Mouse (Mus musculus) gastrocnemius, postnatal 10 days (tissue): ENCODE measurements around the gene Gm9803. TPM values are rescaled to one million over a fixed set of nuclear protein-coding genes. Genes with fewer than 3 reads are reported as not detected.
"Not testable (repeated sequence)": the region's sequence is repeated elsewhere in the genome, so short reads cannot be mapped to it uniquely, and the experiment has no call there.

ENCODE experiments used
- DNase-seq: peaks from one replicate; pipeline ENCODE4 v3.0.0; 2021; ENCODE audit warnings: mixed read lengths
- long read RNA-seq, 2 experiments: library from polyadenylated mRNA; stranded (forward); transcript quantifications; one replicate each; pipeline ENCODE4 v2.0.0; 2021
- total RNA-seq, 2 experiments: library from RNA; stranded (reverse); gene quantifications; 2 replicates each; pipeline ENCODE4 v1.2.3; 2021

Gene Gm9803
- total RNA-seq = 1 to 10 TPM; 4.7 to 5.2 TPM
- long read RNA-seq, experiment 1, partial matches to known transcripts = 0 of 1 reads
- long read RNA-seq, experiment 1, other reads (novel, unspliced or antisense) = 0 of 1 reads
- long read RNA-seq, experiment 2, partial matches to known transcripts = 0 of 4 reads
- long read RNA-seq, experiment 2, other reads (novel, unspliced or antisense) = 0 of 4 reads

DNA sequence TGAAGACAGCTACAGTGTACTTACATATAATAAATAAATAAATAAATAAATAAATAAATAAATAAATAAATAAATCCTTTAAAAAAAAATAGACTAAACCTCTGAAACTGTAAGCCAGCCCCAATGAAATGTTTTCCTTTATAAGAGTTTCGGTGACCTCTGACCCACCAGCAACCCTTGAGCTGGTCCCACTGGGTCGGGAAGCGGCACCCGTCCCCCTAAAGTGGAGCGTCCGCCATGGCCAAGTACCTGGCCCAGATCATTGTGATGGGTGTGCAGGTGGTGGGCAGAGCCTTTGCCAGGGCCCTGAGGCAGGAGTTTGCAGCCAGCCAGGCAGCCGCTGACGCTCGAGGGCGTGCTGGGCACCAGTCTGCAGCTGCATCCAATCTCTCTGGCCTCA, at the start of gene Gm9803:
Gm9803 (plus strand) TSS at position 154 of the 400 bp plus-strand sequence.
- not testable (repeated sequence) for DNase-seq

DNA sequence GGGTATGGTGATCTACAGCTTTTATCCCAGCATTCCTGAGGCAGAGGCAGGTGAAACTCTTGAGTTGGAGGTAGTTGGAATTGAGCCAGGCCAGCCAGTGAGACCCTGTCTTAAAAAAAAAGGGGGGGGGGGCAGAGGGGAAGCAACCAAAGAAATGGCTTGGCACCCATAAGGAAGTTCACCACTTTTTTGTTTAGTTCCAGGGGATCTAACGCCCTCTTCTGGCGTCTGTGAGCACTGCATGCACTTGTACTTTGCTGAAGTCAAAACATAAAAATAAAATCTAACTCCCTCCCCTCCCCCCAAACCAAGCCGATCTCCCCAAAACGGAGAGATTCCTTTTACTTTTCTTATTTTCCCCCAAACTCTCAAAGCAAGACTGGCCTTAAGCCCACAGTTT, 48.5 kb upstream of the Gm9803 start:
- peak; percentile 34 for DNase-seq

DNA sequence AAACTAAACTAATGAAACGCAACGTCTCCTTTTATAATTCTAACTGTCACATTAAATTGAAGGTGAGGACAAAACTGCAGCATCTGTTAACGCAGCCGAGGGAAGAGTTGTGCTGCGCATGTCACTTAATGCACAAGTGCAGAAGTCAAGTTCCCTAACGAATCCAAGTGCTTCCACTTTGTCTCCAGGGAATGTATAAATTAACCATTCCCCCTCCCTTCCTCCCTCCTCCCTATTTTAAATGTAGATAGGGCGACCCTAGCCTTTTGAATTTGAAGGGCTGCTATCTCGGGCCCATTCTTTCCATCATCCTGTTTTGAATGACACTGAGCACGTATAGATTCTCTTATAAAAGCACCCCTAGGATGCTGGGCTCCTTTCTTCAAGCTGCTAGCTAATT, 46.4 kb upstream of the Gm9803 start:
- DNase-seq = no peak

DNA sequence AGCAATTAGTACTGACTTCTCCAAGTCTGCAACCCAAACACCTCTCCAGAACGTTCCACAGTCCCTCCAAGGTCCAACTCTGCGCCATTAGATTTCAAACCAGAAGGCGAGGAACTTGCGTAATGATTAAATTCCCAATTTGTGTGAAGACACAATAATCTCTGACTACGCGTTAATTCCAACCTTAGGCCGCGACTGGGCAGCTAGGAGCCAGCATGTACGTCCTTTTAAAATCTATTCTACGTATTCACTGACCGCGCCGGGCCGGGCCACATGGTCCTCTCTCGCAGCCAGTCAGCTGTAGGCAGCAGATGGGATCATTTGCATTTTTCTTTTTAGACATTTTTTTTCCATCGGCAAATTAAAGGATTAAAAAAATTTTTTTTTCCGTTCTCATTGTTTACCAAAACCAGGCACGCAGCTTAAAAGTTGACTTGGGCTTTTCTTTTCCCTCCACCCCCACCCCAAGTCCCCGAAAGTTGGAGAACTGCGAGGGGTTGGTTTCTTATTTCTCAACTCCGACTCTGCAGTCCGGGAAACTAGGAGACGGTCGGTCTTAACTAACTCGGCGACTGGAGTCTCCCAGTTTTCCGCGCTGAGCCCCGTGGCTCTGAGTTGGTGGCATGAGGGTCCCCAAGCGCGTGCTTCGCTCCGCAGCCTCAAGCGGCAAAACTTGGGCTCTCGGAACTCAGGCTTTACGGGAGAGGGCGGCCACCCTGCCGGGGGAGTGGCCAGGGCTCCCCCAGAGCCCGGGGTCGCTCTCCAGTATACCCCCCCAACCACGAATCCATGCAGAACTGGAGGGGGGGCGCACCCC, 45.8 kb upstream of the Gm9803 start:
- DNase-seq = peak; percentile 54

DNA sequence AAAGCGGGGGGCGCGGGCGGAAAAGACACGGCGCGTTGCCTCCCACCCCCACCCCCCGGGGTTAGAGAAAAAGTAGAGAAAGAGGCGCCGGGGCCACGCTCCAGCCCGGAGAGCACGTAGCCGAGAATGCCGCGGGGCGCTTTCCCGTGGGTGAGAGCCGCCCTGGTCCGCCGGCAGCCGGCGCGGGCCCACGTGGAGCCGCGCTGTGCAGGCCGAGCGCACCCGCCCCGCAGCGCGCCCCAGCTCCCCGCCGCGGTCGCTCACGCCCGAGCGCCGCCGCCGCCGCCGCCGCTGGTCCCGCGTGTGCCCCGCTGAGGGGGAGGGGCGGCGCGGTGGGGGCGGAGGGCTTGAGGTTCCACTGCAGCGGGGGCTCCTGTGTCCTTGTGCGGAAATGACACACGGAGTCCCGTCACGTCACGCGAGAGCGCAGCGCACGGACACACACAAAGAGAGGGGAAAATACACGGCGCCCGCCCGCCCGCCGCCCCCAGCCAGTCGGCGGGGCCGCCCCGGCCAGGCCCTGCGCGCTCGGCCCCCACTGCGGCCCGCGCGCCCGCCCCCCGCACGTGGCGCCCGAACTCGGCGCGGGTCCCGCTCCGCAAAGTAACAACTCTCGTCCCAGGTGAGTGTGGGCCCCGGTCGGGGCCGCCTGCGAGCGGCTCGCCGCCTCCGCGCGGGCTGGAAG, 45.0 kb upstream of the Gm9803 start, which contains the start of gene Bend3:
Bend3 (plus strand) TSS at position 81 of the 685 bp plus-strand sequence.
- DNase-seq = peak; percentile 65

DNA sequence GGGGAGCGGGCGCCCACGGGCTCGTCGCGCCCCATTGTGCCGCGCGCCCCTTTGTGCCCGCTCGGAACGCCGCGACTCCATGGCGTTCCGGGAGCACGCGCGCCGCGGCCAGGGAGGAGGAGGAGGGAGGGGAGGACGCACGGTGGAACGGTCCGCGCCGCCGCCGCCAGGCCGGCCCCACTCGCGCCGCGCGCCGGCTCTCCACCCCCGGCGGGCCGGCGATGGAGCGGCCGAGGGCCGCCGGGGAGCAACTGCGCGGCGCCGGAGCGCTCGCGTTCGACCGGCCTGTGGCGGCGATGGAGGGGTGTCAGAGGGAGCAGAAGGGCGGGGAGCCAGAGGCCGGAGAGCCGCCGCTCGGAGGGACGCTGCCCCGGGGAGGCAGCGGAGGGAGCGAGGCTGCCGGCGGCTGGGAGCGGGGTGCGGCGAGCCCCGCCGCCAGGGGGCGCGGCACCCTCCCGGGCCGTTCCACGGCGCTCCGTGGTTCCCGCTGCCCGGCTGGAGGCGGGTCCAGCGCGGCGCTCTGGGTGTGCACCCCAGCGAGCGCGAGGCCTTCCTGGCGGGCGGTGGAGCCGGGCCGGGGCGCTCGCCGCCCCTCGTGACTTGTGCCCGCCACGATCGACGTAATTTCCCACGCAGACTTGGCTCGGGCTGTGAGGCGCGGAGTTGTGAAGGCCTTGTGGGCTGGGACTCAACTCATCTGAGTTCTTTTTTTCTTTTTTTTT, 44.3 kb upstream of the Gm9803 start:
- peak; percentile 91 for DNase-seq

DNA sequence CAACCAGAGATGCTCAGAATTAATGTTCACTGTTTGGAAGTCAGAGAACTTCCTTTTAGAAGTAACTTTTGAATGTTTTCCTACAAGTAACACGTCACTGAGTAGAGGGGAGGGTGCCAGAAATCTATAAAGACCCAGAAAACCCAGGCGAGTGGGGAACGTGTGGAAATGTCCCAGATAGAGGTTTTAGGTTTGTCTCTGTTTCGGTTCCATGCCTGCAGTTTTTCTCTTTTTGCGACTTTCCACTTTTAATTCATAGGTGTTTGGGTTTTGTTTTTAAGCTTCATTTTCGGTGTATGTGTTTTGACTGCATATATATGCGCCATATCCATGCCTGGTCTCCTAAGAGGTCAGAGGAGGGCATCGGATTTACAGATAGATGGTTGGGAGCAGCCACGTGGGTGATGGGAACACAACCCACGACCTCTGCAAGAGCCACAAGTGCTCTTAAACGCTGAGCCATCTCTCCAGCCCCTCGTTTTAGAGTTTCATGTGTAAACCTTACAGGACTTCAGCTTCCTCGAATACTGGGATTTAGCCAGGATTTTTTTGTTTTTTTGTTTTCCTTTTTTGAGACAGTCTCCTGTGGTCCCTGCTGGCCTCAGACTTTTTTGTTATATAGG, 43.5 kb upstream of the Gm9803 start:
- DNase-seq = no peak

DNA sequence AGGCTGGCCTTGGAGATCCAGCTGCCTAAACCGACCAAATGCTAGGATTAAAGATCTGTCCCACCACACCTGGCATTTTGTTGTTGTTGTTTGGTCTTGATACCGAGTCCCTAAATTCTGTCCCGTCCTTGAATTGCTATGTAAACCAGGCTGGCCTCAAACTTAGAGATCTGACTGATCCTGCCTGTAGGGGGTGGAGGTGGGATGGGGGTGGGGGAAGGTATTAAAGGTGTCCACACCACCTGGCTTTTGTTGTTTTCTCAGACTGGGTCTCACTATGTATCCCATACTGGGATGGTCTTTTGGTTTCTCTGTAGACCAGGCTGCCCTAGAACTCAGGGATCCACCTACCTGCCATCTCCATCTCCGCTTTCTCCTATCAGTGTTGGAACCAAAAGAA, 42.7 kb upstream of the Gm9803 start:
- no peak for DNase-seq

DNA sequence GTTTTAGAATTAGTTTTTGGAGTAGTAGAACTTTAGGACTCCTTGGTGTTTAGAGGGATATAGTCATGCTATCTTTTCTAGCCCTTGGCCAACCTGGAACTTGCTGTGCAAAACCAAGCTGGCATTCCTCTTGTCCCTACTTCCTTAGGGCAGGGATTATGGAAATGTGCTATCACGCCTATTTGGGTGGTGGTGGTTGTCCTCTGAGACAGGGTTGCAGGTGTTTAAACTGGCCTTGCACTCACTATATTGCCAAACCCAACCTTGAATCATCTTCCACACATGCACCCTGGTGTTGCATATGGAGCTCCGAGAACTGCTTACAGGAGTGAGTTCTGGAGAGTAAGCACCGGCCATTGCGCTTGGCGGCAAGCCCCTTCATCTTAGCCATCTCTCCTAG, 41.9 kb upstream of the Gm9803 start:
- no peak for DNase-seq

DNA sequence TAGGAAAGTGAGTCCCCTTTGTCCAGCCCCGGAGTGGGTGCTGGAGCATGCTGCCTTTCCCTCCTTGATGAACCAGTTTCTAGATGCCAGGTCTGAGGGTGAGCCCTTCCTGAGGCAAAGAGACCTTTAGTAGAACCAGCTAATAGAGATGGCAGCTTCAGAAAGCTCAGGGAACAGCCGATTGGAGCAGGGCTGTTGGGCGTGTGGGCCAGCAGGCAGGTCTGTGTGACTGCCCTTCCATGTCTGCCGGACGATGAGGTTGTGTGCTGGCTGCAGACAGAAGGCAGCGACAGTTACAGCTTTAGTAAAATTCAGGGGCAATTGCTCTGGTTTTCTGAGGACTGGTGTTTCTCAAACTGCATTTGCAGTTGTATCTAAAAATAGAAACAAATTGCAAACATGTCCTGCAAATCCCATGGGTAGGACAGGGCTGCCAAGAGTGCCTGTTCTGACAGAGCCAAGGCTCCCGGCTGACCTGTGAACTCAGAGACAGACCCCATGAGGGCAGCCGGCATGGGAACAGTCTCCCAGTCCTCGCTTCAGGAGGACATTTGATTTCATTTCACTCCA, 40.4 kb upstream of the Gm9803 start:
- DNase-seq = peak; percentile 44

DNA sequence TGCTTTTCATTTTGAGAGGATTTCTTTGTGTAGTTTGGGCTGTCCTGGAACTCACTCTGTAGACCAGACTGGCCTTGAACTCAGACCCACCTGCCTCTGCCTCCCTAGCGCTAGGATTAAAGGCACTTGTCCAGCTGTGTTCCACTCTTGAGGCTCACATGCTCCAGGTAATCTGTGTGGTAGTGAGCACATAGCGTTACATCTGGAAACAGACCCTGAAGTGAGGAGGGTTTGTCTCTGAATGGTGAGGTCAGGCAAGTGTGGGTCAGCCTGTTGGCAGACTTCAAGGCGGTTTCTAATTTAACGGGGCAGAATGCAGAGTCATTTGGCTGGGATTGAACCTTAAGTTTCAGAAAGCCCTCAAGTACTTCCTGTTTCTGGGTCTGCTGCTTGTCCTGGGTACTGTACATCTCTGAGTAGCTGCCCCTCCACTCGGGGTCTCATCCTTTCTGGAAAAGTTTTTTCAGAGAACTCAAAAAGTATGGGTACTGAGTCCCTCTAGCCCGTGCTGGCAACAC, 38.1 kb upstream of the Gm9803 start:
- no peak for DNase-seq

DNA sequence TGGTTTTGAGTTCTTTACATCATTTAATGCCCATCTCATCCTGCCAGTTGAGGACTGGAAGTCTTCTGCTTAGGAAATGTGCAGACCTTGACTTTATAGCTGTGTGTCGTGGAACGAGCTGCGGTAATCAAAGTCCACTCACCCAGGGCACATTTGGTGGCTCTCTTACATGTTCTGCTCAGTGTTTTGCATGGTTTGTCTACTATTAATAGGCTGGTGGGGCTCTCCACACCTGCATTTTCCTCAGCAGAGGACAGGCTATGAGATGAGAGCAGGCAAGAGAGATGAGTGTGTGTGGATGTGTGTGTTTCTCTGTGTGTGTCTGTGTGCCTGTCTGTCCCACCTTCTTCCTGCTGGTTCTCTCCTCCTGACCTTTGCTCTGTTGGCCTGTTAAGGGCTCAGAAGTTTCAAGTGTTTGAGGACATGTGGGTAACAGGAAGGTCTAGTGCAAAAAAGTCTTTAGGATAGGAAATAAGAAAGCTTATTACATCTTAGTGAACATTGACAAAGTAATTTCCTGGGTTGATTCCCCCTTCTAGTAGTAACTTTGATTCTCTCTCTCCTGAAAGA, 36.4 kb upstream of the Gm9803 start:
- no peak for DNase-seq

DNA sequence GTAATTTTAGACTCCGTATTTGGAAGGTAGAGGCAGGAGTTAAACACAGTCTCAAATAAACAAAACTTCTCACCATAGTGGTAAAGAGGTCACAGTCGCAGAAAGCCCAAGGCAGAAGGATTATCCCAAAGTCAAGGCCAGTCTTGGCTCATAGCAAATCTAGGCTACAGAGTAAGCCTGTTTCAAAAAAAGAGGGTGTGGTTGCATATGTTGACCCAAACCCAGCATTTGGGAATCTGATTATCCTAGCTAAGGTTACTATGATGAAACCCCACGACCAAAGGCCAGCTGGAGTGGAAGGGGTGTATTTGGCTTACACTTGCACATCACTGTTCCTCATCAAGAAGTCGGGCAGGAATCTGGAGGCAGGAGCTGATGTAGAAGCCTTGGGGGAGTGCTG, 35.6 kb upstream of the Gm9803 start:
- DNase-seq = no peak

DNA sequence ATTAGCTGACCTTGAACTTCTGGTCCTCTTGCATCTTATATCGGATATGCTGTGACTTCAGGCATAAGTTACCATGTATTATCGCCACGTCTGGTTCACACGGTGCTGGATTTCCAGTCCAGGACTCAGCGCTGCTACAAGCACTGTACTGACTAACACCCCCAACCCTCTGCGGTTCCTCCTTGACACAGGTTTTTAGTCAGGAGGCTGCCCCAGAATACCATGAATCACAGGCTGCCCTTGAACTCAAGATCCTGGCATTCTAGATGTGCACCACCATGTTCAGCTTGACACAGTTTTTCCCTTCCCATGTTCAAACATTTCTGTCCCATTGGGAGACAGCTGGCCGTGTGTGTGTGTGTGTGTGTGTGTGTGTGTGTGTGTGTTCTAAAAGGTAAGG, 34.7 kb upstream of the Gm9803 start:
- no peak for DNase-seq

DNA sequence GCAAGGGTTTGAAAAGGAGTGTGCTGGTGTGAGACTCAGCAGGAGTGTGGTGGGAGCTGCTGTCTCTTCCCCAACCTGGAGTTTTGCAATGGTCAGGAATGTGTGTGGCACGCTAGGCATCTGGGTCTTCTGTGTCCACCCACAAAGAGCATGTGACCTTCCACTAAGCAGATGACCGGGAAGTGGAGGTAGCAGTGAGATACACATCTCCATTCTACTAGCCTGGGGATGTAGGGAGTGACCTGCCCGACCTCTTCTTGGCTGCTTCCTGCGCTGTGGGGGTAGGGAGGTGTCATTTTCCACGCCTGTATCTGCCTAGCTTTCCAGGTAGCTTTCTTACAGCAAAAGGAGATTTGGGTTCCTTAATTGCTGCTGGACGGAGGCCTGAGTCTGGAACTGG, 34.3 kb upstream of the Gm9803 start:
- DNase-seq = no peak

DNA sequence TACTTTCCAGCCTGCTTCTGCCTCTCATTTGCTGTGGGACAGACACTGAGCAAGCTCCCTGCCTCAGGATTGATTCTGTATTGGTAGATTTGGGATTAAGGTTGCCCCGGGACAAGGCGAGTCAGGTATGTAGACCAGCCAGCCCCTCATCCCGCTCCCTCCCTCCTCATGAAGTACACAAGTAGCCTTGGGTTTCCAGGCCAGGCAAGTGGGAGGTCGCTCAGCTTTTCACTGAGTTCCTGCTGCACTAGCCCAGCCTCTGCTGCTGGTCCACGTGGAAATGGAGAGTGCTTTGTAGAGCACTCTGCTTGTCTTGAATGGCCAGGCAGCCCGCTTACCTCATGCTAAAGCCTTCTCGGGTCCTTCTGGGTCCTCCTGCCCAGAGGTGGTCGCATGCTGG, 33.9 kb upstream of the Gm9803 start:
- no peak for DNase-seq

DNA sequence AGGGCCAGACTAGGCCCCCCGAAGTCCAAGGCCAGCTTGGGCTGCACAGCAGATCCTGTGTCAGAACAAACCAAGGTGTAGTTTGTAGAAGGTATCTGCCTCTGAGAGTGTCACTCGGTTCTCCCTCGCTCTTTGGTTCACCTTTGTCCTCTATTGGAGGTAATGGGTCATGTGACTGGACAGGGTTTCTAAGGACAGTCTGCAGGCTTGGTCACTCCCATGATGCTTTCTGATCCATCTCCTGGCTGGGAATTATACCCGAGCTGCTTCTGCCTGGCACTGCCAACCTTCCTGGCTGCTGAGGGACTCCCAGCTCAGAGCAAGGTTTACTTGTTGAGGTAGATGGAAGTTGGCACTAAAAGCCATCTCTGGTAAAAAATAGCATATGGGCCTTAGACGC, 33.0 kb upstream of the Gm9803 start:
- DNase-seq = no peak

DNA sequence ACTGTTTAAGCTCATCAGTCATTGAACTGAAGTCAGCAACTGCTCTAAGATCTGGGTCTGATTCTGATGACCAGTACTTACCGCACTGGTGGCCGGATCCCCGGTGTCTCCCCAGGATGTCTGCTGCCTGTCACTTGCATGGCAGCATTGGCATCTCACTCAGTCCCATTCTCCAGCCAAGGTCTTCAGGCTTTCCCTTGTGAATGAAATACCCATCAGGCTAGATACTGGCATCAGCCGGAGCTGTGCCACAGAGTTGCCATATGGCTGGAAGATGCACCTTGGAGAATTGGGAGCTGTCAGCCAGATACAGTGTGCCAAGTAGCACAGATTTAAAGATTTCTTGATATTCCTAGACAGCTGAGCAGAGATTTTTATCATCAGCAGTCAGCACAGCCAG, 21.3 kb upstream of the Gm9803 start:
- no peak for DNase-seq

DNA sequence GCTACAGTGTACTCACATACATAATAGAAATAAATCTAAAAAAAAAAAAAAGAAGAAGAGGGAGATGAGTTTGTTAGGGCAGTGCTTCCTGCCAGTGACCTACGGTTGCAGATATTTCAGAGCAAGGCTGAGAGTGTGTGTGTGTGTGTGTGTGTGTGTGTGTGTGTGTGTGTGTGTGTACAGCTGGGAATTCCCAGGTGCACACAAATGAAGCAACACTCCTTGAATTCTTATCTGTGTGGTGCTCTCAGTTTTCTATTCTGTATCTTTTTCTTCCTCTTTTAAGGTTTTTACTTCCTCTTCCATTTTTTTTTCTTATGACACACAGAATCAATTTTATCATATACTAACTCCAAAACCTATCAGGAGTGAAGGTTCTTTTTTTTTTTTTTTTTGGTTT, 19.6 kb upstream of the Gm9803 start:
- DNase-seq = no peak

DNA sequence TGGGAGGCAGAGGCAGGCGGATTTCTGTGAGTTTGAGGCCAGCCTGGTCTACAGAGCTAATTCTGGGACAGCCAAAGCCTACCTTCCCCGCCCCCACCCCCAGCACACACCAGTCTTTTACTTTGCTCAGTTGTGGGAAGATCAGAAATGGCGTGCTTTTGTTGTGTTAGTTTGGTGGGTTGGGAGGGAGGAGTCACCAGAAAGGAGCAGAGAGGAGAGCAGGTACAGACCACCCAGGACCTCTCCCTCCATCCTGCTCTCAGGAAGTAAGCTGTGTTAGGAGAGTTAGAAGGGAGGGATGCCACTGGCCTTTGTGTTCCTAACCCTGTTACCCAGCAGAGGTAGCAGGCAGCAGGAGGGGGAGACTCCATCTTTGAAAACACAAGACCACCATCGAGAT, 16.8 kb upstream of the Gm9803 start:
- DNase-seq = no peak

DNA sequence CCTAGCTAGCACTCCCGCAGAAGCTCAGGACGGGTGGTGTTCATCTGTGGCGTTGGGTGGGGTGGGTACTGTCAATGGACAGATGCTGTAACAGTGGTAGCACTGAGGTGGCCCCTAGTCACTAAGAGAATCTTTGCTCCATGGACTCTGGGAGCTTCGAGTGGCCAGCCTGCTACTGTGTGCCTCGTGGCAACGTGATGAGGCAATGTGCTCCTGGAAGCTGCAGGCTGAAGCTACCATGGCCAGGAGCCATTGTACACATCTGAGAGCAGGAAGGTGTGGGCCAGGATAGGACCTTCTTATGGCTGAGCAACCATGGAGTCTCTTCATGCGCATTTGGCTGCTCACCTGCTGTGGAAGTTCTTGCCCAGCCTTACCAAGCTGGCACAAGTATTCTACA, 14.7 kb upstream of the Gm9803 start:
- no peak for DNase-seq
